Mouse (Mus musculus) heart, embryonic 10.5 days (tissue): Measurements from ENCODE around the gene Zfpm1. TPM values are rescaled to one million over a fixed set of nuclear protein-coding genes. Genes with fewer than 3 reads are reported as not detected.

Experiments
- DNase-seq: peaks from one replicate; pipeline ENCODE4 v3.0.0-alpha.2; 2017; ENCODE audit warnings: low spot score
- H3K27ac ChIP-seq: fragments of 300-500 bp; sonication (generic); 2 replicates; pipeline ENCODE4 v1.5.1; 2016; ENCODE audit warnings: mild to moderate bottlenecking
- H3K27me3 ChIP-seq: fragments of 300-500 bp; sonication (generic); 2 replicates; pipeline ENCODE4 v1.6.1; 2016; ENCODE audit warnings: mild to moderate bottlenecking; ENCODE audit not compliant: poor library complexity, insufficient read depth, severe bottlenecking
- H3K36me3 ChIP-seq: fragments of 300-500 bp; sonication (generic); 2 replicates; pipeline ENCODE4 v1.6.1; 2016; ENCODE audit warnings: mild to moderate bottlenecking, moderate library complexity
- H3K4me1 ChIP-seq: fragments of 300-500 bp; sonication (generic); 2 replicates; pipeline ENCODE4 v1.6.1; 2016; ENCODE audit warnings: mild to moderate bottlenecking
- H3K4me3 ChIP-seq: fragments of 300-500 bp; sonication (generic); 2 replicates; pipeline ENCODE4 v1.5.1; 2016; ENCODE audit warnings: mild to moderate bottlenecking, moderate library complexity
- H3K9me3 ChIP-seq: fragments of 300-500 bp; sonication (generic); 2 replicates; pipeline ENCODE4 v1.6.1; 2016; ENCODE audit warnings: mild to moderate bottlenecking, moderate library complexity
- WGBS: fragments of 180-500 bp; shearing (Covaris S2); methylation state at CpG from one replicate; pipeline ENCODE4 v1.1.7; 2016; 5-methylcytosine and 5-hydroxymethylcytosine counted together
- polyA plus RNA-seq: library from polyadenylated mRNA; unstranded; fragments of >200 nt; fragmentation: Nextera tagmentation; extraction: Ambion mirVana; gene quantifications from 2 replicates; pipeline ENCODE4 v1.2.1, GENCODE M21; 2016

Gene Zfpm1
- polyA plus RNA-seq, 1 experiment from 2014 or later: 12.8 TPM

- no peaks in the 10 kb centered on the region for H3K9me3 ChIP-seq
- no peaks in the 10 kb centered on the region for H3K27me3 ChIP-seq
- WGBS: 21% methylated on average over 12 of the region's 12 CpGs
- peak overlapping the region; percentile 31 for H3K4me3 ChIP-seq
- peaks cover 100% of the 10 kb centered on the region for H3K4me1 ChIP-seq
- DNase-seq: no peak
- H3K36me3 ChIP-seq: peaks cover 28% of the 10 kb centered on the region
- H3K27ac ChIP-seq: peak overlapping the region; percentile 95
Measured at GRCm38 (mm10) chr8:122291075-122291474, 9.1 kb downstream of the Zfpm1 start.

- Histone ChIP-seq H3K36me3 (peaks cover 28% of the 10 kb centered on the region), H3K27ac (peak overlapping the region; percentile 95), H3K27me3 (no peaks in the 10 kb centered on the region), H3K4me1 (peaks cover 100% of the 10 kb centered on the region), H3K9me3 (no peaks in the 10 kb centered on the region), H3K4me3 (peak overlapping the region; percentile 31)
- 57% methylated on average over 10 of the region's 10 CpGs for WGBS
- no peak for DNase-seq
Measured at GRCm38 (mm10) chr8:122291549-122291948, 9.6 kb downstream of the Zfpm1 start.

GRCm38 (mm10) chr8:122293484-122293883 is 11.5 kb downstream of the Zfpm1 start:
- Histone ChIP-seq H3K4me3 (no peak overlapping the region), H3K4me1 (peaks cover 100% of the 10 kb centered on the region), H3K36me3 (peaks cover 20% of the 10 kb centered on the region), H3K27me3 (no peaks in the 10 kb centered on the region), H3K9me3 (no peaks in the 10 kb centered on the region), H3K27ac (peak overlapping the region; percentile 81)
- 33% methylated on average over 10 of the region's 10 CpGs for WGBS
- no peak for DNase-seq

GRCm38 (mm10) chr8:122294273-122294683 is 12.3 kb downstream of the Zfpm1 start:
- peak overlapping the region; percentile 31 for H3K4me3 ChIP-seq
- peaks cover 100% of the 10 kb centered on the region for H3K4me1 ChIP-seq
- H3K27ac ChIP-seq: peak overlapping the region; percentile 81
- DNase-seq: peak; percentile 96
- no peaks in the 10 kb centered on the region for H3K27me3 ChIP-seq
- H3K36me3 ChIP-seq: peaks cover 18% of the 10 kb centered on the region
- WGBS: 1% methylated on average over 7 of the region's 7 CpGs
- H3K9me3 ChIP-seq: no peaks in the 10 kb centered on the region

GRCm38 (mm10) chr8:122295389-122295788 is 13.4 kb downstream of the Zfpm1 start:
- no peak for DNase-seq
- WGBS: 29% methylated on average over 9 of the region's 9 CpGs
- peaks cover 100% of the 10 kb centered on the region for H3K4me1 ChIP-seq

GRCm38 (mm10) chr8:122296173-122297001 is 14.4 kb downstream of the Zfpm1 start:
- Histone ChIP-seq H3K36me3 (peaks cover 13% of the 10 kb centered on the region; the same call in 1 of the 2 replicates), H3K9me3 (no peaks in the 10 kb centered on the region), H3K4me1 (peaks cover 100% of the 10 kb centered on the region), H3K27me3 (no peaks in the 10 kb centered on the region), H3K4me3 (peak overlapping the region; percentile 27), H3K27ac (peak overlapping the region; percentile 81)
- WGBS: 7% methylated on average over 24 of the region's 24 CpGs
- peak; percentile 81 for DNase-seq

More at GRCm38 (mm10) chr8:122295389-122295788, 13.4 kb downstream of the Zfpm1 start:
- Histone ChIP-seq H3K36me3 (peaks cover 13% of the 10 kb centered on the region; the same call in 1 of the 2 replicates), H3K4me3 (no peak overlapping the region), H3K27ac (peak overlapping the region; percentile 81), H3K27me3 (no peaks in the 10 kb centered on the region), H3K9me3 (no peaks in the 10 kb centered on the region)

- H3K9me3 ChIP-seq: no peaks in the 10 kb centered on the region
- H3K4me3 ChIP-seq: peak overlapping the region; percentile 32
- H3K27ac ChIP-seq: peak overlapping the region; percentile 81
- 0 out of 2 replicates have a peak, but pooled peaks cover 7% of the 10 kb centered on the region for H3K36me3 ChIP-seq
- DNase-seq: peak; percentile 84
- 33% methylated on average over 16 of the region's 16 CpGs for WGBS
- no peaks in the 10 kb centered on the region for H3K27me3 ChIP-seq
- peaks cover 100% of the 10 kb centered on the region for H3K4me1 ChIP-seq
Measured at GRCm38 (mm10) chr8:122299581-122300254, 17.8 kb downstream of the Zfpm1 start.

GRCm38 (mm10) chr8:122301081-122301480 is 19.1 kb downstream of the Zfpm1 start:
- Histone ChIP-seq H3K9me3 (no peaks in the 10 kb centered on the region), H3K4me3 (no peak overlapping the region), H3K36me3 (peaks cover 20% of the 10 kb centered on the region; the same call in 1 of the 2 replicates), H3K27ac (peak overlapping the region; percentile 81), H3K27me3 (no peaks in the 10 kb centered on the region), H3K4me1 (peaks cover 100% of the 10 kb centered on the region)
- WGBS: 79% methylated on average over 13 of the region's 13 CpGs
- no peak for DNase-seq

GRCm38 (mm10) chr8:122301866-122302265 is 19.9 kb downstream of the Zfpm1 start:
- H3K9me3 ChIP-seq: no peaks in the 10 kb centered on the region
- peaks cover 100% of the 10 kb centered on the region for H3K4me1 ChIP-seq
- DNase-seq: no peak
- no peak overlapping the region for H3K4me3 ChIP-seq
- WGBS: 53% methylated on average over 5 of the region's 5 CpGs
- H3K27me3 ChIP-seq: no peaks in the 10 kb centered on the region
- H3K36me3 ChIP-seq: peaks cover 28% of the 10 kb centered on the region
- H3K27ac ChIP-seq: peak overlapping the region; percentile 81

GRCm38 (mm10) chr8:122303451-122303850 is 21.5 kb downstream of the Zfpm1 start:
- Histone ChIP-seq H3K27me3 (no peaks in the 10 kb centered on the region), H3K36me3 (peaks cover 44% of the 10 kb centered on the region), H3K27ac (peak overlapping the region; percentile 81), H3K4me1 (peaks cover 100% of the 10 kb centered on the region), H3K4me3 (0 out of 2 replicates have a peak overlapping the region, but pooled peaks have one; percentile 0), H3K9me3 (no peaks in the 10 kb centered on the region)
- no peak for DNase-seq
- 36% methylated on average over 6 of the region's 6 CpGs for WGBS

GRCm38 (mm10) chr8:122304058-122304457 is 22.1 kb downstream of the Zfpm1 start:
- DNase-seq: no peak
- WGBS: 41% methylated on average over 3 of the region's 3 CpGs
- no peaks in the 10 kb centered on the region for H3K9me3 ChIP-seq
- no peak overlapping the region for H3K4me3 ChIP-seq
- H3K4me1 ChIP-seq: peaks cover 100% of the 10 kb centered on the region
- peak overlapping the region; percentile 81 for H3K27ac ChIP-seq
- peaks cover 49% of the 10 kb centered on the region for H3K36me3 ChIP-seq
- H3K27me3 ChIP-seq: no peaks in the 10 kb centered on the region

- peaks cover 62% of the 10 kb centered on the region for H3K36me3 ChIP-seq
- H3K4me1 ChIP-seq: peaks cover 100% of the 10 kb centered on the region
- H3K27me3 ChIP-seq: no peaks in the 10 kb centered on the region
- peak overlapping the region; percentile 81 for H3K27ac ChIP-seq
- DNase-seq: no peak
- H3K9me3 ChIP-seq: no peaks in the 10 kb centered on the region
- WGBS: 75% methylated on average over 26 of the region's 26 CpGs
- no peak overlapping the region for H3K4me3 ChIP-seq
Measured at GRCm38 (mm10) chr8:122306660-122307399, 24.9 kb downstream of the Zfpm1 start.
